Mouse (Mus musculus) intestine, embryonic 16.5 days (tissue): ENCODE data around the gene Usp35. TPM values are rescaled to one million over a fixed set of nuclear protein-coding genes. Genes with fewer than 3 reads are reported as not detected.

Experiments
- ATAC-seq: fragments of 200-750 bp; cut with Nextera tagmentation; 2 replicates; pipeline ENCODE4 v1.8.0; 2017; ENCODE audit warnings: moderate TSS enrichment, moderate library complexity
- H3K27ac ChIP-seq: fragments of 300-500 bp; sonication (generic); 2 replicates; pipeline ENCODE4 v1.5.1; 2014; ENCODE audit warnings: mild to moderate bottlenecking, low read length
- H3K27me3 ChIP-seq: fragments of 300-500 bp; sonication (generic); replicated peaks from 2 replicates; pipeline ENCODE4 v1.6.1; 2014; ENCODE audit warnings: low read length, control low read depth, mixed read lengths; ENCODE audit not compliant: control insufficient read depth, insufficient read depth
- H3K36me3 ChIP-seq: fragments of 300-500 bp; sonication (generic); 2 replicates; pipeline ENCODE4 v1.6.1; 2014; ENCODE audit warnings: low read length, control low read depth; ENCODE audit not compliant: control insufficient read depth, insufficient read depth
- H3K4me1 ChIP-seq: fragments of 300-500 bp; sonication (generic); 2 replicates; pipeline ENCODE4 v1.6.1; 2014; ENCODE audit warnings: low read length, control low read depth, mixed read lengths; ENCODE audit not compliant: control insufficient read depth, insufficient read depth
- H3K4me2 ChIP-seq: fragments of 300-500 bp; sonication (generic); 2 replicates; pipeline ENCODE4 v1.6.1; 2014; ENCODE audit warnings: low read depth, low read length, control low read depth
- H3K4me3 ChIP-seq: fragments of 300-500 bp; sonication (generic); 2 replicates; pipeline ENCODE4 v1.5.1; 2014; ENCODE audit warnings: mild to moderate bottlenecking, low read length
- H3K9ac ChIP-seq: fragments of 300-500 bp; sonication (generic); 2 replicates; pipeline ENCODE4 v1.6.1; 2014; ENCODE audit warnings: low read depth, low read length
- H3K9me3 ChIP-seq: fragments of 300-500 bp; sonication (generic); 2 replicates; pipeline ENCODE4 v1.6.1; 2016; ENCODE audit warnings: low read length, control low read depth; ENCODE audit not compliant: control insufficient read depth
- WGBS: fragments of 180-500 bp; shearing (Covaris S2); extraction: QIAGEN DNeasy Blood & Tissue Kit; methylation state at CpG from one replicate; pipeline ENCODE4 v1.1.7; 2014; 5-methylcytosine and 5-hydroxymethylcytosine counted together
- polyA plus RNA-seq: library from polyadenylated mRNA; unstranded; fragments of >200 nt; fragmentation: Nextera tagmentation; extraction: Ambion mirVana; gene quantifications from 2 replicates; pipeline ENCODE4 v1.2.1, GENCODE M21; 2015

Gene Usp35
- polyA plus RNA-seq, 1 experiment from 2014 or later, result 0.54 TPM

GRCm38 (mm10) chr7:97327376-97327775 is 4.4 kb downstream of the Usp35 start:
- no peak overlapping the region for H3K27ac ChIP-seq
- H3K9me3 ChIP-seq, result no peaks in the 10 kb centered on the region
- no peak overlapping the region for H3K4me2 ChIP-seq
- peaks cover 25% of the 10 kb centered on the region for H3K27me3 ChIP-seq
- H3K36me3 ChIP-seq, result no peaks in the 10 kb centered on the region
- no peak overlapping the region for H3K9ac ChIP-seq
- ATAC-seq, result no peak
- H3K4me3 ChIP-seq, result no peak overlapping the region
- peaks cover 14% of the 10 kb centered on the region for H3K4me1 ChIP-seq
- 94% methylated on average over 4 of the region's 4 CpGs for WGBS

GRCm38 (mm10) chr7:97325156-97325985 is 6.4 kb downstream of the Usp35 start:
- Histone ChIP-seq H3K9ac (peak overlapping the region; percentile 12), H3K4me1 (peaks cover 5% of the 10 kb centered on the region), H3K9me3 (no peaks in the 10 kb centered on the region), H3K36me3 (no peaks in the 10 kb centered on the region), H3K27ac (no peak overlapping the region), H3K4me2 (peak overlapping the region; percentile 54), H3K4me3 (peak overlapping the region; percentile 36), H3K27me3 (peaks cover 25% of the 10 kb centered on the region)
- 11% methylated on average over 96 of the region's 96 CpGs for WGBS
- ATAC-seq, result no peak

GRCm38 (mm10) chr7:97324342-97324741 is 7.5 kb downstream of the Usp35 start:
- no peak overlapping the region for H3K27ac ChIP-seq
- 90% methylated on average over 8 of the region's 8 CpGs for WGBS
- peaks cover 25% of the 10 kb centered on the region for H3K27me3 ChIP-seq
- no peak overlapping the region for H3K4me2 ChIP-seq
- no peaks in the 10 kb centered on the region for H3K9me3 ChIP-seq
- peaks cover 5% of the 10 kb centered on the region for H3K4me1 ChIP-seq
- no peak overlapping the region for H3K4me3 ChIP-seq
- no peaks in the 10 kb centered on the region for H3K36me3 ChIP-seq
- H3K9ac ChIP-seq, result no peak overlapping the region
- ATAC-seq, result no peak

GRCm38 (mm10) chr7:97317706-97318105 is 14.1 kb downstream of the Usp35 start:
- H3K4me2 ChIP-seq, result no peak overlapping the region
- H3K9ac ChIP-seq, result no peak overlapping the region
- H3K9me3 ChIP-seq, result no peaks in the 10 kb centered on the region
- no peak for ATAC-seq
- H3K4me1 ChIP-seq, result no peaks in the 10 kb centered on the region
- H3K4me3 ChIP-seq, result no peak overlapping the region
- 78% methylated on average over 3 of the region's 3 CpGs for WGBS
- H3K27me3 ChIP-seq, result no peaks in the 10 kb centered on the region
- no peak overlapping the region for H3K27ac ChIP-seq
- H3K36me3 ChIP-seq, result no peaks in the 10 kb centered on the region

- no peaks in the 10 kb centered on the region for H3K4me1 ChIP-seq
- no peak overlapping the region for H3K9ac ChIP-seq
- no peak overlapping the region for H3K4me2 ChIP-seq
- no peaks in the 10 kb centered on the region for H3K36me3 ChIP-seq
- WGBS, result 90% methylated on average over 6 of the region's 6 CpGs
- no peak overlapping the region for H3K4me3 ChIP-seq
- H3K27ac ChIP-seq, result no peak overlapping the region
- ATAC-seq, result no peak
- no peaks in the 10 kb centered on the region for H3K9me3 ChIP-seq
- H3K27me3 ChIP-seq, result no peaks in the 10 kb centered on the region
Observed at GRCm38 (mm10) chr7:97315656-97316055, 16.2 kb downstream of the Usp35 start.

GRCm38 (mm10) chr7:97314646-97315045 is 17.2 kb downstream of the Usp35 start:
- no peak for ATAC-seq
- WGBS, result 89% methylated on average over 5 of the region's 5 CpGs
- H3K27ac ChIP-seq, result no peak overlapping the region

GRCm38 (mm10) chr7:97313364-97313995 is 18.3 kb downstream of the Usp35 start:
- Histone ChIP-seq H3K27me3 (no peaks in the 10 kb centered on the region), H3K4me1 (no peaks in the 10 kb centered on the region), H3K9me3 (no peaks in the 10 kb centered on the region), H3K36me3 (peaks cover 9% of the 10 kb centered on the region; the same call in 1 of the 2 replicates), H3K4me2 (no peak overlapping the region), H3K9ac (no peak overlapping the region), H3K4me3 (no peak overlapping the region), H3K27ac (no peak overlapping the region)
- 85% methylated on average over 7 of the region's 7 CpGs for WGBS
- ATAC-seq, result no peak

More at GRCm38 (mm10) chr7:97314646-97315045, 17.2 kb downstream of the Usp35 start:
- no peaks in the 10 kb centered on the region for H3K9me3 ChIP-seq
- H3K4me2 ChIP-seq, result no peak overlapping the region
- H3K36me3 ChIP-seq, result 0 out of 2 replicates have a peak, but pooled peaks cover under 1% of the 10 kb centered on the region
- H3K4me1 ChIP-seq, result no peaks in the 10 kb centered on the region
- H3K9ac ChIP-seq, result no peak overlapping the region
- no peaks in the 10 kb centered on the region for H3K27me3 ChIP-seq
- no peak overlapping the region for H3K4me3 ChIP-seq

GRCm38 (mm10) chr7:97312856-97313255 is 19.0 kb downstream of the Usp35 start:
- Histone ChIP-seq H3K9ac (no peak overlapping the region), H3K4me3 (no peak overlapping the region), H3K4me2 (no peak overlapping the region), H3K4me1 (no peaks in the 10 kb centered on the region), H3K36me3 (peaks cover 10% of the 10 kb centered on the region; the same call in 1 of the 2 replicates), H3K27ac (no peak overlapping the region), H3K27me3 (no peaks in the 10 kb centered on the region), H3K9me3 (no peaks in the 10 kb centered on the region)
- ATAC-seq, result no peak
- 85% methylated on average over 6 of the region's 6 CpGs for WGBS

GRCm38 (mm10) chr7:97312196-97312595 is 19.6 kb downstream of the Usp35 start:
- no peaks in the 10 kb centered on the region for H3K9me3 ChIP-seq
- no peaks in the 10 kb centered on the region for H3K4me1 ChIP-seq
- 87% methylated on average over 17 of the region's 17 CpGs for WGBS
- no peak overlapping the region for H3K27ac ChIP-seq
- no peak overlapping the region for H3K4me3 ChIP-seq
- H3K36me3 ChIP-seq, result peaks cover 10% of the 10 kb centered on the region; the same call in 1 of the 2 replicates
- H3K4me2 ChIP-seq, result no peak overlapping the region
- H3K9ac ChIP-seq, result no peak overlapping the region
- no peak for ATAC-seq
- no peaks in the 10 kb centered on the region for H3K27me3 ChIP-seq
